Mouse (Mus musculus) bone marrow, adult 2 months (tissue): Measurements from ENCODE around the gene Prkcq. TPM values are rescaled to one million over a fixed set of nuclear protein-coding genes. Genes with fewer than 3 reads are reported as not detected.

Experiments used
- H3K27ac ChIP-seq: fragments of 200-500 bp; 2 replicates; pipeline ENCODE4 v1.5.1; 2012; ENCODE audit warnings: low read depth, mild to moderate bottlenecking, control low read depth, inconsistent platforms, low read length; ENCODE audit not compliant: control insufficient read depth, poor library complexity, insufficient read depth
- H3K4me1 ChIP-seq: fragments of 200-500 bp; 2 replicates; pipeline ENCODE4 v1.6.1; 2011; ENCODE audit warnings: low read length; ENCODE audit not compliant: control insufficient read depth, insufficient read depth
- H3K4me3 ChIP-seq: fragments of 200-500 bp; replicated peaks from 2 replicates; pipeline ENCODE3; 2011; ENCODE audit warnings: mild to moderate bottlenecking, low read depth, low read length, control low read depth; ENCODE audit not compliant: control insufficient read depth
- CTCF ChIP-seq: fragments of 200-500 bp; IDR thresholded peaks from 2 replicates; pipeline ENCODE4 v1.5.1; 2011; ENCODE audit warnings: low read length, control low read depth; ENCODE audit not compliant: control insufficient read depth, insufficient read depth
- POLR2A ChIP-seq: fragments of 200-500 bp; IDR thresholded peaks from 2 replicates; pipeline ENCODE4 v1.6.1; 2011; ENCODE audit warnings: low read depth, mild to moderate bottlenecking, control low read depth, low read length, borderline replicate concordance; ENCODE audit not compliant: control insufficient read depth
- WGBS: fragments of 180-500 bp; shearing (Covaris S2); methylation state at CpG from one replicate; pipeline ENCODE4 v1.1.7; 2018; 5-methylcytosine and 5-hydroxymethylcytosine counted together
- polyA plus RNA-seq: library from polyadenylated mRNA; stranded (reverse); fragments of >200 nt; gene quantifications from 2 replicates; pipeline ENCODE4 v1.2.4, GENCODE M21; 2011; ENCODE audit warnings: low replicate concordance; ENCODE audit not compliant: missing spikeins, insufficient read depth, insufficient read length

Prkcq gene
- polyA plus RNA-seq, 1 experiment = 25.8 TPM

- TF ChIP-seq CTCF (no peak), POLR2A (no peak)
- no peaks in the 10 kb centered on the region for H3K4me1 ChIP-seq
- H3K27ac ChIP-seq = no peak overlapping the region
- no peak overlapping the region for H3K4me3 ChIP-seq
- 66% methylated on average over 7 of the region's 7 CpGs for whole genome bisulfite sequencing
These were observed 40.2 kb downstream of the Prkcq start for GRCm38 (mm10) chr2:11211961-11212562.

GRCm38 (mm10) chr2:11216421-11216820, 44.5 kb downstream of the Prkcq start:
- no peak for TF ChIP-seq POLR2A
- no peak for TF ChIP-seq CTCF
- 71% methylated on average over 4 of the region's 4 CpGs for WGBS
- Histone ChIP-seq H3K4me3 (no peak overlapping the region), H3K4me1 (no peaks in the 10 kb centered on the region; the same call in 1 of the 2 replicates), H3K27ac (no peak overlapping the region)

- no peak overlapping the region for H3K27ac ChIP-seq
- 74% methylated on average over 5 of the region's 5 CpGs for WGBS
- no peak for TF ChIP-seq POLR2A
- TF ChIP-seq CTCF = no peak
- no peak overlapping the region for H3K4me3 ChIP-seq
- H3K4me1 ChIP-seq = no peaks in the 10 kb centered on the region; the same call in 1 of the 2 replicates
These were observed 44.9 kb downstream of the Prkcq start for GRCm38 (mm10) chr2:11216847-11217246.

GRCm38 (mm10) chr2:11218122-11218521, 46.2 kb downstream of the Prkcq start:
- Histone ChIP-seq H3K4me1 (no peaks in the 10 kb centered on the region; the same call in 1 of the 2 replicates), H3K27ac (no peak overlapping the region), H3K4me3 (no peak overlapping the region)
- WGBS = 32% methylated on average over 5 of the region's 5 CpGs
- TF ChIP-seq CTCF (no peak), POLR2A (no peak)

GRCm38 (mm10) chr2:11219262-11219661, 47.4 kb downstream of the Prkcq start:
- Histone ChIP-seq H3K4me1 (no peaks in the 10 kb centered on the region; the same call in 1 of the 2 replicates), H3K27ac (no peak overlapping the region), H3K4me3 (no peak overlapping the region)
- 94% methylated on average over 2 of the region's 2 CpGs for WGBS
- TF ChIP-seq POLR2A (no peak), CTCF (no peak)

- WGBS = 81% methylated on average over 3 of the region's 3 CpGs
- Histone ChIP-seq H3K4me3 (no peak overlapping the region), H3K27ac (no peak overlapping the region), H3K4me1 (no peaks in the 10 kb centered on the region)
- TF ChIP-seq POLR2A = no peak
- TF ChIP-seq CTCF = no peak
These were observed 53.0 kb downstream of the Prkcq start for GRCm38 (mm10) chr2:11224808-11225484.

- H3K4me1 ChIP-seq = no peaks in the 10 kb centered on the region
- TF ChIP-seq CTCF (no peak), POLR2A (no peak)
- H3K4me3 ChIP-seq = no peak overlapping the region
- H3K27ac ChIP-seq = no peak overlapping the region
- 49% methylated on average over 5 of the region's 5 CpGs for WGBS
These were observed 53.6 kb downstream of the Prkcq start for GRCm38 (mm10) chr2:11225485-11225876.

GRCm38 (mm10) chr2:11226555-11226954, 54.6 kb downstream of the Prkcq start:
- Histone ChIP-seq H3K4me1 (no peaks in the 10 kb centered on the region; the same call in 1 of the 2 replicates), H3K4me3 (no peak overlapping the region), H3K27ac (no peak overlapping the region)
- no peak for TF ChIP-seq CTCF
- TF ChIP-seq POLR2A = no peak
- 17% methylated on average over 7 of the region's 7 CpGs for WGBS
